Mouse (Mus musculus) MEL (cell line): ENCODE data around the gene 6030408B16Rik. TPM values are rescaled to one million over a fixed set of nuclear protein-coding genes. Genes with fewer than 3 reads are reported as not detected.

Experiments used
- DNase-seq: peaks from one replicate; pipeline ENCODE4 v3.0.0; 2011; ENCODE audit warnings: low read depth, low spot score
- H3K27ac ChIP-seq: 2 replicates; pipeline ENCODE4 v1.5.1; 2012; ENCODE audit warnings: low read depth, mild to moderate bottlenecking, control low read depth, low read length, moderate library complexity; ENCODE audit not compliant: control insufficient read depth
- H3K27me3 ChIP-seq, 2 experiments: fragments of 150-350 bp in 1 of 2; sonication (generic) in 1 of 2; 2 replicates each; pipeline ENCODE4 v1.6.1; 2012; ENCODE audit warnings: low read length in 2 of 2, mild to moderate bottlenecking in 2 of 2, improper control_type of control experiment in 1 of 2, moderate library complexity in 1 of 2; ENCODE audit not compliant: insufficient read depth in 2 of 2, control insufficient read depth in 1 of 2
- H3K36me3 ChIP-seq, 2 experiments: 2 replicates each; pipeline ENCODE4 v1.6.1; 2012 to 2014; ENCODE audit warnings: low read length in 2 of 2, improper control_type of control experiment in 1 of 2, inconsistent platforms in 1 of 2, mild to moderate bottlenecking in 1 of 2; ENCODE audit not compliant: insufficient read depth in 2 of 2, control insufficient read depth in 1 of 2
- H3K4me1 ChIP-seq, 2 experiments: fragments of 150-350 bp in 1 of 2; sonication (generic) in 1 of 2; 2 replicates each; pipeline ENCODE4 v1.6.1; 2012; ENCODE audit warnings: low read length in 2 of 2, improper control_type of control experiment in 1 of 2, mild to moderate bottlenecking in 1 of 2; ENCODE audit not compliant: insufficient read depth in 2 of 2, control insufficient read depth in 1 of 2
- H3K4me3 ChIP-seq, 2 experiments: fragments of 150-350 bp in 1 of 2; sonication (generic) in 1 of 2; 2 replicates each; pipeline ENCODE4 v1.5.1; 2012; ENCODE audit warnings: low read depth in 2 of 2, low read length in 2 of 2, mild to moderate bottlenecking in 2 of 2, moderate library complexity in 2 of 2, control low read depth in 1 of 2, improper control_type of control experiment in 1 of 2; ENCODE audit not compliant: control insufficient read depth in 1 of 2, insufficient read depth in 1 of 2
- H3K79me2 ChIP-seq: 2 replicates; pipeline ENCODE4 v1.6.1; 2012; ENCODE audit warnings: mild to moderate bottlenecking, low read length, moderate library complexity; ENCODE audit not compliant: control insufficient read depth, poor library complexity, insufficient read depth
- H3K9ac ChIP-seq: 2 replicates; pipeline ENCODE4 v1.6.1; 2012; ENCODE audit warnings: low read depth, mild to moderate bottlenecking, control low read depth, low read length, moderate library complexity; ENCODE audit not compliant: control insufficient read depth, poor library complexity, severe bottlenecking
- H3K9me3 ChIP-seq: fragments of 150-350 bp; sonication (generic); replicated peaks from 2 replicates; pipeline ENCODE4 v1.6.1; 2012; ENCODE audit warnings: mild to moderate bottlenecking, low read length, improper control_type of control experiment, moderate library complexity; ENCODE audit not compliant: insufficient read depth
- CHD1 ChIP-seq: IDR thresholded peaks from 2 replicates; pipeline ENCODE4 v1.6.1; 2012; ENCODE audit warnings: low read depth, mild to moderate bottlenecking, inconsistent platforms, low read length, improper control_type of control experiment
- CHD2 ChIP-seq: IDR thresholded peaks from 2 replicates; pipeline ENCODE4 v1.6.1; 2011; ENCODE audit warnings: low read length, improper control_type of control experiment
- CTCF ChIP-seq, 3 experiments: IDR thresholded peaks in 2 of 3; conservative IDR thresholded peaks in 1 of 3; 2 replicates each; pipeline ENCODE4 v1.5.1; 2011 to 2012; ENCODE audit warnings: low read length in 3 of 3, low read depth in 2 of 3, mild to moderate bottlenecking in 2 of 3, improper control_type of control experiment in 1 of 3, inconsistent platforms in 1 of 3, mixed read lengths in 1 of 3, moderate library complexity in 1 of 3; ENCODE audit not compliant: control insufficient read depth in 1 of 3, insufficient read depth in 1 of 3, poor library complexity in 1 of 3, severe bottlenecking in 1 of 3
- ELF1 ChIP-seq: IDR thresholded peaks from 2 replicates; pipeline ENCODE4 v1.6.1; 2014; ENCODE audit warnings: low read depth, mild to moderate bottlenecking, inconsistent platforms, low read length, improper control_type of control experiment, moderate library complexity
- HCFC1 ChIP-seq: IDR thresholded peaks from 2 replicates; pipeline ENCODE4 v1.6.1; 2012; ENCODE audit warnings: low read depth, mild to moderate bottlenecking, inconsistent platforms, low read length, improper control_type of control experiment, moderate library complexity
- JUND ChIP-seq: IDR thresholded peaks from 2 replicates; pipeline ENCODE4 v1.6.1; 2011; ENCODE audit warnings: low read depth, mild to moderate bottlenecking, improper control_type of control experiment, low read length
- KAT2A ChIP-seq: conservative IDR thresholded peaks from 2 replicates; pipeline ENCODE4 v1.6.1; 2012; ENCODE audit warnings: low read depth, low read length, improper control_type of control experiment, inconsistent platforms
- MAX ChIP-seq: IDR thresholded peaks from 2 replicates; pipeline ENCODE4 v1.6.1; 2011; ENCODE audit warnings: low read length, improper control_type of control experiment
- MAZ ChIP-seq: IDR thresholded peaks from 2 replicates; pipeline ENCODE4 v1.6.1; 2012; ENCODE audit warnings: low read depth, mild to moderate bottlenecking, inconsistent platforms, low read length, improper control_type of control experiment
- MXI1 ChIP-seq: IDR thresholded peaks from 2 replicates; pipeline ENCODE4 v1.6.1; 2011; ENCODE audit warnings: mild to moderate bottlenecking, low read depth, low read length, improper control_type of control experiment
- MYB ChIP-seq: IDR thresholded peaks from 2 replicates; pipeline ENCODE4 v1.6.1; 2011; ENCODE audit warnings: mild to moderate bottlenecking, low read depth, low read length, improper control_type of control experiment
- NELFE ChIP-seq: IDR thresholded peaks from 2 replicates; pipeline ENCODE4 v1.6.1; 2011; ENCODE audit warnings: low read depth, low read length, improper control_type of control experiment
- POLR2A ChIP-seq, 2 experiments: IDR thresholded peaks; 2 replicates each; pipeline ENCODE4 v1.6.1; 2011 to 2012; ENCODE audit warnings: low read length in 2 of 2, mild to moderate bottlenecking in 2 of 2, control low read depth in 1 of 2, improper control_type of control experiment in 1 of 2, low read depth in 1 of 2, moderate library complexity in 1 of 2; ENCODE audit not compliant: control insufficient read depth in 1 of 2, insufficient read depth in 1 of 2, poor library complexity in 1 of 2
- POLR2AphosphoS2 ChIP-seq: IDR thresholded peaks from 2 replicates; pipeline ENCODE4 v1.6.1; 2011; ENCODE audit warnings: low read length, improper control_type of control experiment
- POLR2AphosphoS5 ChIP-seq: IDR thresholded peaks from 2 replicates; pipeline ENCODE4 v1.6.1; 2012; ENCODE audit warnings: low read depth, borderline replicate concordance, mild to moderate bottlenecking, inconsistent platforms, low read length, moderate library complexity, mixed read lengths
- RAD21 ChIP-seq: IDR thresholded peaks from 2 replicates; pipeline ENCODE4 v1.6.1; 2011; ENCODE audit warnings: mild to moderate bottlenecking, low read depth, low read length, improper control_type of control experiment
- TAL1 ChIP-seq: IDR thresholded peaks from 2 replicates; pipeline ENCODE4 v1.6.1; 2012; ENCODE audit warnings: mild to moderate bottlenecking, inconsistent platforms, low read length, moderate library complexity, mixed read lengths
- TBP ChIP-seq: IDR thresholded peaks from 2 replicates; pipeline ENCODE4 v1.8.0; 2011; ENCODE audit warnings: low read depth, low read length, improper control_type of control experiment
- UBTF ChIP-seq: IDR thresholded peaks from 2 replicates; pipeline ENCODE4 v1.6.1; 2012; ENCODE audit warnings: low read depth, mild to moderate bottlenecking, inconsistent platforms, low read length, improper control_type of control experiment, moderate library complexity, borderline replicate concordance; ENCODE audit not compliant: insufficient read depth
- USF1 ChIP-seq: IDR thresholded peaks from 2 replicates; pipeline ENCODE4 v1.6.1; 2014; ENCODE audit warnings: low read depth, mild to moderate bottlenecking, inconsistent platforms, low read length, improper control_type of control experiment, moderate library complexity
- ZC3H11A ChIP-seq: IDR thresholded peaks from 2 replicates; pipeline ENCODE4 v1.6.1; 2012; ENCODE audit warnings: low read depth, mild to moderate bottlenecking, inconsistent platforms, low read length, improper control_type of control experiment
- ZKSCAN1 ChIP-seq: IDR thresholded peaks from 2 replicates; pipeline ENCODE4 v1.6.1; 2012; ENCODE audit warnings: low read depth, mild to moderate bottlenecking, inconsistent platforms, low read length, improper control_type of control experiment, moderate library complexity
- ZNF384 ChIP-seq: IDR thresholded peaks from 2 replicates; pipeline ENCODE4 v1.6.1; 2012; ENCODE audit warnings: low read depth, mild to moderate bottlenecking, inconsistent platforms, low read length, improper control_type of control experiment
- polyA plus RNA-seq, 2 experiments: library from polyadenylated mRNA; stranded (reverse) in 1 of 2; unstranded in 1 of 2; fragments of >175 nt in 1 of 2; fragments of >200 nt in 1 of 2; gene quantifications; 2 replicates each; pipeline versions ENCODE4 v1.2.1 to v1.2.4; 2012; ENCODE audit warnings: low replicate concordance in 2 of 2, low read depth in 1 of 2; ENCODE audit not compliant: insufficient read length in 2 of 2, insufficient read depth in 1 of 2, missing spikeins in 1 of 2
- total RNA-seq: library from RNA; depleted of rRNA; stranded (reverse); fragments of 300-350 nt; gene quantifications from 2 replicates; pipeline ENCODE4 v1.2.3, GENCODE M21; 2012

6030408B16Rik gene
- total and polyA plus RNA-seq, 3 experiments: 0.12 to 0.18 TPM; not detected in 1

DNA sequence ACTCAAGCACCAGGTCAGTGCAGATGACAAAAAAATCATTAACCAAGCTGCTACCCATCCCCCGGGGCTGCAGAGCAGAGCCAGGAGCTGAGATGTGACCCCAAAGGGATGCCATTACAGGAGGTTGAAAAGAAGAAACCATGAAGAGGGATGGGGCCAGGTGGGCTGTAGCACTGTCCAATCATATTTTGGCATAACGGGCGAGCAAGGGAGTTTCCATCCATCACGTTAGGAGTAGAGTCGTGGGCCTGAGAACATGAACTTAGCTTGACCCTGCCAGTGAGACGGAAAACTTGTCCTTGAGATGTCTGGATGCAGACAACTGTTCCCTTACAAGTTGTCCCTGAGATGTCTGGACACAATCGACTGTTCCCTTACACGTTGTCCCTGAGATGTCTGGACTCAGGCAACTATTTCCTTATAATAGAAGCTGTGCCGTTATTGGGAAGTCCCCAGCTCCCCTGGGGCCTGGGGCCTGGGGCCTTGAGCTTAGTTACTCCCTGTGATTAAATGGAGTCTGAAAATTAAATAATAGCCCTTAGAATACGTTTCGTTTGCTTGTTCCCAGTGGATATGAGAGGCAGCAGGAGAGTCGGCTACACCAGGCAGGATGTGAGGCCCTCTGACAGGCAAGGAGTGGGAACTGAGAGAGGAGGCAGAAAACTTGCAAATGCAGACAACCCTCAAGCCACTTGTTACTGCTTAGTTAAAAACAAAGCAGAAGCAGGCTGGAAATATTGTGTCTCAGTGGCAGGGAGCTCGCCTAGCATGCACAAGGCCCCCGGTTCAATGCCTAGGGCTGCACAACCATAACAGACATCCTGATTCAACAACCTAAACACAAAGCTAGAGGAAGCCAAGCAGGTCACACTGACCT, 26.1 kb downstream of the 6030408B16Rik start:
- Histone ChIP-seq H3K79me2 (no peaks in the 10 kb centered on the region), H3K9me3 (no peaks in the 10 kb centered on the region), H3K36me3 (peaks cover 0 to 40% of the 10 kb centered on the region in 2 experiments; a peak in 2 of 4 replicates), H3K9ac (no peak overlapping the region), H3K27ac (peak overlapping the region; percentile 81), H3K4me3 (no peak overlapping the region), H3K27me3 (no peaks in the 10 kb centered on the region), H3K4me1 (peaks cover 28 to 55% of the 10 kb centered on the region in 2 experiments)
- DNase-seq: peak; percentile 44
- TF ChIP-seq CHD1 (0 out of 2 replicates have a peak, but pooled peaks have one; percentile 77), TAL1 (no peak), JUND (no peak), KAT2A (no peak), TBP (peak; percentile 76)
- TF ChIP-seq, all 39 proteins: peak for 2

DNA sequence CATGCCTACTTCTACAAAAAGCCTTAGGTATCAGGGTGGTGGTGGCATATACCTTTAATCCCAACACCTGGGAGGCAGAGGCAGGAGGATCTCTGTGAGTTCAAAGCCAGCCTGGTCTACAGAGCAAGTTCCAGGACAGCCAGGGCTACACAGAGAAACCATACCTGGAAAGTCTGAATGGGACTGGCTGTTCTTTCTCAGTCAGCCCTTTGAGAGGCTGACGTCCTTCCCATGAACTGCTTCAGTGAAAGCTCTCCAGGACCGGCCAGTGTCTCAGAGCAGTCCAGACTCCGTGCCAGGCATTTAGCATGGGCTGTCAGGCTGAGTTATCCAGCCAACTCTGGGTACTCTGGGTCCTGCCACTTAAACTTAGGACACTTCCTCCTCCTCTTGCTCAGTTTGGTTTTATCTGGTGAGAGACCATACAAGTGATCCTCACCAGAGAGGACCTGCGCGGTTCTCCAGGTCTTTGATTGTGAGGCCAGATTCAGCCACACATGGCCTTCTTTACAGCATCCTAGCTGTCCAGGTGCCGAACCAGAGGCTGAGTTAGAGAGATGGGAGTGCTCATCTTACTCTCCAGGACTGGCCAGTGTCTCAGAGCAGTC, 27.1 kb downstream of the 6030408B16Rik start:
- peak; percentile 57 for DNase-seq
- Histone ChIP-seq H3K9ac (no peak overlapping the region), H3K27me3 (no peaks in the 10 kb centered on the region), H3K36me3 (peaks cover 0 to 40% of the 10 kb centered on the region in 2 experiments; a peak in 2 of 4 replicates), H3K9me3 (no peaks in the 10 kb centered on the region), H3K79me2 (no peaks in the 10 kb centered on the region), H3K4me1 (peaks cover 28 to 55% of the 10 kb centered on the region in 2 experiments), H3K4me3 (no peak overlapping the region), H3K27ac (peak overlapping the region; percentile 23; the same call in 1 of the 2 replicates)
- TF ChIP-seq ZKSCAN1 (no peak), ZC3H11A (no peak), USF1 (no peak), NELFE (0 out of 2 replicates have a peak, but pooled peaks have one; percentile 23), CHD1 (0 out of 2 replicates have a peak, but pooled peaks have one; percentile 11)

DNA sequence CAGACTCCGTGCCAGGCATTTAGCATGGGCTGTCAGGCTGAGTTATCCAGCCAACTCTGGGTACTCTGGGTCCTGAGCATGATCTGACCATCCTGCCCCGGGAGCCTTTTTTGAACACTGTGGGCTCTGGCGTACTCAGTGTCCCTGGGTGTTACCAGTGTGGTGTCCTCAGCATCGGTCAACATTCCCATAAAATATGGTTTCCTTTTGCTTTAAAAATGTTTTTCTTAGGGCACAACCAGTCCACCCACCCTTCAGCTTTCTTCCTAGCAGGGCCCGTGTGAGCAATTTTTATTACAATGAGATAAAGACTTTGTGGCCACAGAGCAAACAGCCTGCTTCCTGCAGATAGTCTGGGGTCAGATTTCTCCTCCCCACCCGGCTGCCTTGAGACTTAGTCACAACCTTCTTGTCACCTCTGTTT, 27.6 kb downstream of the 6030408B16Rik start:
- Histone ChIP-seq H3K79me2 (no peaks in the 10 kb centered on the region), H3K27me3 (no peaks in the 10 kb centered on the region), H3K4me1 (peaks cover 28 to 55% of the 10 kb centered on the region in 2 experiments), H3K27ac (peak overlapping the region; percentile 23; the same call in 1 of the 2 replicates), H3K9me3 (no peaks in the 10 kb centered on the region), H3K4me3 (no peak overlapping the region), H3K9ac (no peak overlapping the region), H3K36me3 (peaks cover 0 to 40% of the 10 kb centered on the region in 2 experiments; a peak in 2 of 4 replicates)
- peak; percentile 94 for DNase-seq
- TF ChIP-seq POLR2A (IDR thresholded peaks at IDR 0.05; ENCODE audit: control insufficient read depth in 1 of 2, insufficient read depth in 1 of 2, low read depth in 1 of 2, low read length in 2 of 2, poor library complexity in 1 of 2) (no peak), HCFC1 (0 out of 2 replicates have a peak, but pooled peaks have one; percentile 51), CTCF (IDR thresholded peaks at IDR 0.05 in 2 of 3, conservative IDR thresholded peaks at IDR 0.05 in 1 of 3; ENCODE audit: control insufficient read depth in 1 of 3, insufficient read depth in 1 of 3, low read depth in 2 of 3, low read length in 3 of 3, poor library complexity in 1 of 3, severe bottlenecking in 1 of 3) (no peak; a peak in 1 of 6 replicates), KAT2A (peak; percentile 36; the same call in 1 of the 2 replicates), MAZ (peak; percentile 95), CHD1 (0 out of 2 replicates have a peak, but pooled peaks have one; percentile 39), ELF1 (peak; percentile 53; the same call in 1 of the 2 replicates), POLR2AphosphoS5 (no peak), CHD2 (peak; percentile 65), ZC3H11A (no peak), MAX (0 out of 2 replicates have a peak, but pooled peaks have one; percentile 15), RAD21 (no peak), UBTF (no peak), MYB (peak; percentile 74), MXI1 (peak; percentile 19; the same call in 1 of the 2 replicates), POLR2AphosphoS2 (no peak), ZNF384 (peak; percentile 75)
